Mouse (Mus musculus) CH12.LX (cell line): ENCODE measurements around the gene Hs1bp3.

Experiments used
- BHLHE40 ChIP-seq: IDR thresholded peaks from 2 replicates; pipeline ENCODE4 v1.6.1; 2011; ENCODE audit warnings: mild to moderate bottlenecking, low read depth, low read length, improper control_type of control experiment
- CTCF ChIP-seq, 2 experiments: IDR thresholded peaks in 1 of 2; conservative IDR thresholded peaks in 1 of 2; 2 replicates each; pipeline ENCODE4 v1.5.1; 2011 to 2012; ENCODE audit warnings: low read depth in 2 of 2, low read length in 2 of 2, improper control_type of control experiment in 1 of 2, inconsistent platforms in 1 of 2, mild to moderate bottlenecking in 1 of 2, moderate library complexity in 1 of 2
- EP300 ChIP-seq: IDR thresholded peaks from 2 replicates; pipeline ENCODE4 v1.6.1; 2011; ENCODE audit warnings: low read length, improper control_type of control experiment
- ETS1 ChIP-seq: conservative IDR thresholded peaks from 2 replicates; pipeline ENCODE4 v1.6.1; 2012; ENCODE audit warnings: low read depth, mild to moderate bottlenecking, inconsistent platforms, low read length, improper control_type of control experiment, moderate library complexity
- HCFC1 ChIP-seq: IDR thresholded peaks from 2 replicates; pipeline ENCODE4 v1.6.1; 2012; ENCODE audit warnings: low read depth, mild to moderate bottlenecking, inconsistent platforms, low read length, improper control_type of control experiment
- MAX ChIP-seq: IDR thresholded peaks from 2 replicates; pipeline ENCODE4 v1.6.1; 2011; ENCODE audit warnings: low read length, improper control_type of control experiment
- MAZ ChIP-seq: IDR thresholded peaks from 2 replicates; pipeline ENCODE4 v1.6.1; 2012; ENCODE audit warnings: low read depth, mild to moderate bottlenecking, inconsistent platforms, low read length, improper control_type of control experiment, moderate library complexity
- MEF2A ChIP-seq: IDR thresholded peaks from 2 replicates; pipeline ENCODE4 v1.6.1; 2014; ENCODE audit warnings: low read depth, mild to moderate bottlenecking, inconsistent platforms, low read length, improper control_type of control experiment, borderline replicate concordance
- POLR2A ChIP-seq: IDR thresholded peaks from 2 replicates; pipeline ENCODE4 v1.6.1; 2011; ENCODE audit warnings: low read depth, mild to moderate bottlenecking, improper control_type of control experiment, low read length
- POLR2AphosphoS2 ChIP-seq: IDR thresholded peaks from 2 replicates; pipeline ENCODE4 v1.6.1; 2011; ENCODE audit warnings: low read depth, low read length, improper control_type of control experiment
- RAD21 ChIP-seq: IDR thresholded peaks from 2 replicates; pipeline ENCODE4 v1.6.1; 2011; ENCODE audit warnings: low read depth, mild to moderate bottlenecking, low read length, improper control_type of control experiment, moderate library complexity
- UBTF ChIP-seq: IDR thresholded peaks from 2 replicates; pipeline ENCODE4 v1.6.1; 2012; ENCODE audit warnings: low read depth, mild to moderate bottlenecking, inconsistent platforms, low read length, improper control_type of control experiment, moderate library complexity
- USF1 ChIP-seq: IDR thresholded peaks from 2 replicates; pipeline ENCODE4 v1.6.1; 2014; ENCODE audit warnings: low read depth, mild to moderate bottlenecking, inconsistent platforms, low read length, improper control_type of control experiment

DNA sequence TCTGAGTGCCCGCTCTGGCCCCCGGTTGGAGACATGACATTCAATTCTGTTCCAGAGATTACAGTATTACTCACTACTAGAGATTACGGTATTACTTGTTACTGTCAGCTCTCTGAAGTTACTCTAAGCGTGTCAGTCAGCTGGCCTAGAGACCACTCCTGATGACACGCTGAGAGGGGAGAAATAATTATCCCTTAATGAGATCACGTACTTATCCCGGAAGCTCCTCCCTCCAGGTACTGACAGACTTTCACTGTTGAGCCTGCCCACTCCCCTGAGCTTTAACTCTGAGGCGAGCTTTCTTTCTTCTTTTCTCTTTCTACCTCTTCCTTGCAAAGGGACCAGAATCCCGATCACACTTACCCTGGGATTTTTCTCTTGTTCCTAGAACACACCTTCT lies 67.7 kb downstream of the Hs1bp3 start:
- TF ChIP-seq BHLHE40 (no peak), POLR2A (no peak), MAZ (no peak), UBTF (no peak), CTCF (conservative IDR thresholded peaks at IDR 0.05 in 1 of 2, IDR thresholded peaks at IDR 0.05 in 1 of 2; ENCODE audit: low read depth in 2 of 2, low read length in 2 of 2) (no peak), MEF2A (no peak), RAD21 (no peak), HCFC1 (no peak), EP300 (no peak), POLR2AphosphoS2 (no peak), MAX (no peak), ETS1 (no peak), USF1 (no peak)
